Mouse (Mus musculus) limb, embryonic 15.5 days (tissue): ENCODE data around the gene Olfr1062. TPM values are rescaled to one million over a fixed set of nuclear protein-coding genes. Genes with fewer than 3 reads are reported as not detected.

Experiments
- polyA plus RNA-seq: library from polyadenylated mRNA; unstranded; fragments of >200 nt; fragmentation: Nextera tagmentation; extraction: Ambion mirVana; gene quantifications from 2 replicates; pipeline ENCODE4 v1.2.1, GENCODE M21; 2015

Olfr1062 gene
- polyA plus RNA-seq, 1 experiment from 2014 or later: not detected

Other genes with a start within 250 kb of the Olfr1062 start
- not detected in 2 replicates for gene Olfr1044, start 248.9 kb downstream of the Olfr1062 start, polyA plus RNA-seq
- not detected in 2 replicates for gene Olfr52, start 241.1 kb downstream of the Olfr1062 start, polyA plus RNA-seq
- not detected in 2 replicates for gene Olfr1045, start 223.7 kb downstream of the Olfr1062 start, polyA plus RNA-seq
- gene Olfr1046, start 207.4 kb downstream of the Olfr1062 start, polyA plus RNA-seq: not detected in 2 replicates
- gene Olfr1047, start 195.3 kb downstream of the Olfr1062 start, polyA plus RNA-seq: not detected in 2 replicates
- not detected in 2 replicates for gene Olfr1048, start 186.5 kb downstream of the Olfr1062 start, polyA plus RNA-seq
- not detected in 2 replicates for gene Olfr1049, start 168.4 kb downstream of the Olfr1062 start, polyA plus RNA-seq
- gene Olfr1051, start 147.7 kb downstream of the Olfr1062 start, polyA plus RNA-seq: not detected in 2 replicates
- not detected in 2 replicates for gene Olfr1052, start 134.3 kb downstream of the Olfr1062 start, polyA plus RNA-seq
- gene Olfr1053, start 111.5 kb downstream of the Olfr1062 start, polyA plus RNA-seq: not detected in 2 replicates
- not detected in 2 replicates for gene Olfr1054, start 91.3 kb downstream of the Olfr1062 start, polyA plus RNA-seq
- gene Olfr1055, start 76.5 kb downstream of the Olfr1062 start, polyA plus RNA-seq: not detected in 2 replicates
- not detected in 2 replicates for gene Olfr1056, start 64.3 kb downstream of the Olfr1062 start, polyA plus RNA-seq
- gene Olfr1057, start 48.4 kb downstream of the Olfr1062 start, polyA plus RNA-seq: not detected in 2 replicates
- gene Olfr1058, start 38.2 kb downstream of the Olfr1062 start, polyA plus RNA-seq: not detected in 2 replicates
- gene Olfr1061, start 12.7 kb downstream of the Olfr1062 start, polyA plus RNA-seq: not detected in 2 replicates
- gene Olfr1065, start 23.8 kb upstream of the Olfr1062 start, polyA plus RNA-seq: not detected in 2 replicates
- gene Olfr1066, start 29.5 kb upstream of the Olfr1062 start, polyA plus RNA-seq: not detected in 2 replicates
- gene Olfr228, start 60.6 kb upstream of the Olfr1062 start, polyA plus RNA-seq: not detected in 2 replicates
- gene Olfr1076, start 81.7 kb upstream of the Olfr1062 start, polyA plus RNA-seq: not detected in 2 replicates
- not detected in 2 replicates for gene Olfr1079, start 115.7 kb upstream of the Olfr1062 start, polyA plus RNA-seq
- not detected in 2 replicates for gene Olfr1080, start 131.5 kb upstream of the Olfr1062 start, polyA plus RNA-seq
- not detected in 2 replicates for gene Olfr1082, start 172.2 kb upstream of the Olfr1062 start, polyA plus RNA-seq
- gene Olfr1084, start 213.0 kb upstream of the Olfr1062 start, polyA plus RNA-seq: not detected in 2 replicates
- gene Olfr1085, start 235.3 kb upstream of the Olfr1062 start, polyA plus RNA-seq: not detected in 2 replicates